Mouse (Mus musculus): ENCODE measurements around the gene Ism1.

DNA sequence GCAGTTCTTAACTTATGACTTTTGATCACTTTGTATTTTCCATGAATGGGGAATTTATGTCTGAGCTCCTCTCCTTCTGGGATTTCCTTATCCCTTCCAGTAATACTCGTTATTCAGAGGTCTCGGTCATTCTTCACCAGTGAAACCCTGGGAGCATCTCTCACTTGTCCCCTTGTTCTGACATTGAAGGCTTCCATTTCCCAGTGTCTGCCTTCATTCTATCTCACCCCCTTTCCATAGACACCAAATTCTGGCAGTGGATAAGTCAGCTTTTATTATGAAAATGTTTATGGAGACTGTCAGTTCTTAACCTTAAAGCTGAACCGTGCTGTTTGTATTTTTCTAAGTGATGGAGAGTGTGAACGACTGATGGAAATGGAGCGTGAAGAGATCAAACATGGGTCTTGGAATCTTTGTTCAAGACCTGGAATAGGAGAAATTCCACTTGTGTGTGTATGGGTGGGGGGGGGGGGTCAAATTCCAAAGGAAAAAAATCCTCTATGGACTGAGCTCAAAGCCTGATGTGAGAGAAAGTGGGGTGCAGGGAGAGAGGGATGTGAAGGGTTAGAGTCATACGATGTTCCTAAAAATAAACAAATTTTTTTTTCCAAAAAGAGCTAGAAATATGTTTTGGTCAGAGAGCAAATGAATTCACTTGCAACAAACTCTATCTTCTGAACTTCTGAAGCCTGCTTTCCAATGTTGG is 30.4 kb downstream of the Ism1 start:
- TF ChIP-seq CTCF (IDR thresholded peaks at IDR 0.05; ENCODE audit: control insufficient read depth, insufficient read depth, insufficient read length), result no peak
- TF ChIP-seq MAX (IDR thresholded peaks at IDR 0.05), result no peak
- no peak for TF ChIP-seq FOSL1 (IDR thresholded peaks at IDR 0.05; ENCODE audit: insufficient read depth, low read length, poor library complexity, severe bottlenecking)
- no peak for TF ChIP-seq MYOD1 (IDR thresholded peaks at IDR 0.05; ENCODE audit: control insufficient read depth, insufficient read length, low read depth)
- no peak for TF ChIP-seq MYOG (IDR thresholded peaks at IDR 0.05; ENCODE audit: control insufficient read depth, extremely low read depth, insufficient read length)
- no peak for TF ChIP-seq CEBPB (IDR thresholded peaks at IDR 0.05; ENCODE audit: low read depth)
- no peak for TF ChIP-seq USF1 (IDR thresholded peaks at IDR 0.05; ENCODE audit: low read depth)

Measured in C2C12 (cell line).